Mouse (Mus musculus): Measurements from ENCODE around the gene Slc2a6.

Gene Slc2a6

GRCm38 (mm10) chr2:27027618-27028436, at the start of gene Slc2a6:
Slc2a6 (minus strand) TSS chr2:27027998.
- peak; percentile 88 for DNase-seq (ENCODE audit: low spot score in 2 of 2)

DNA sequence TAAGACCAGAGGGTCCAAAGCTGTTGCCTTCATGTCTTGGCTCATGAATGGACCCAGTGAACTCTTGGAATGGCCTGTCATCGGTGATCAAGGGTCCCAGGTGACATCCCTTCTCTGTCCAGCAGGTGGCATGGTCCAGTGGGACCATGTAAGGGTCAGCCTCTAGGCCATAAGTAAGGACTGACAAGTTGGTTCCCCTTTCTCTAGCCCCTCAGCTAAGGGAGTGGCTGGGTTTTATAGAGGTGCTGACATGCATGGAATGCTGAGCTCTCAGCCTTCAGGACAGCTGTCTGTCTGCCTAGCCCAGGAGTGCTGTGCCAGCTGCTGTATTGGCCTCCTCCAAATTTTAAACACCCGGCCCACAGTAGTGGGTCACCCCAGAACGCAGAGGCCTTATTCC, 47.7 kb upstream of the Slc2a6 start:
- no peak for DNase-seq (ENCODE audit: low spot score in 2 of 2)

DNA sequence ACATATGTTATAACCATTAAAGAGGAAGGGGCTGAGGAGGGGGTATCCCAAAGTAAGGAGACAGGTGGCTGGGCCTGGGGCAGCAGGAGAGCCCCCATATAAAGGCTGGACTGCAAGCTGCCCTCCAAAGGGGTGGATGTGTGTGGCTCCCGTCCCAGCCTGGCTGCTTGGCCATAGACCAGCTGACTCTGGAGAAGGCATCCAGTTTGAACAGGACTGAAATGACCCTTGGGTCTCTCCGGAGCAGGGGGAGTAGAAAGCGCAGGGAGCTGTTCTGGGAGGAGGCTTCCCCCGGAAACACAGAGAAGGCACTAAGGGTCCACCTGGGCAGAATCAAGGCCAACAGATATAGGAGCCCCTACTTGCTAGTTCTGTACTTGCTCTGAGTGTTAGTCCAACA, 47.0 kb upstream of the Slc2a6 start:
- no peak for DNase-seq (ENCODE audit: low spot score in 2 of 2)

GRCm38 (mm10) chr2:27073407-27073806, 45.6 kb upstream of the Slc2a6 start:
- DNase-seq (ENCODE audit: low spot score in 2 of 2), result no peak

DNA sequence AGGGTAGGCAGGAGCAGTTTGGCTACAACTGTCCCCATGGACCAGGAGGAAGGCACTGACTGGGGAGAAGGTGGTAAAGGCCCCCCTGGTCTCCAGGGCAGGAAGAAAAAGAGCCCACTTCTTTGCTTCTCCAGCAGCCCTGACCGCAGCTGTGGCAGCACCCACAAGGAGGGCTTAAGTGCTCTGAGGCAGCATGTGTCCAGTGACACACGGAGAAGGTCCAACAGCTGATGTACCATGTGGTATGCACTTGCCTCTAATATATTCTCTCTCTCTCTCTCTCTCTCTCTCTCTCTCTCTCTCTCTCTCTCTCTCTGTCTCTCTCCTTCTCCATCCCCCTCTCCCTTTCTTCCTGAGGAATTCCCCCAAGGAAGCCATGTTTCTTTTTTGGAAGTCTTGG, 44.2 kb upstream of the Slc2a6 start, which contains the start of gene Mymk:
Gene Mymk, minus strand, starts transcription at position 202 of the 400 bp plus-strand sequence.
- no peak for DNase-seq (ENCODE audit: low spot score in 2 of 2)

GRCm38 (mm10) chr2:27071137-27071536, 43.3 kb upstream of the Slc2a6 start:
- peak; percentile 83 to 86 for DNase-seq (ENCODE audit: low spot score in 2 of 2)

DNA sequence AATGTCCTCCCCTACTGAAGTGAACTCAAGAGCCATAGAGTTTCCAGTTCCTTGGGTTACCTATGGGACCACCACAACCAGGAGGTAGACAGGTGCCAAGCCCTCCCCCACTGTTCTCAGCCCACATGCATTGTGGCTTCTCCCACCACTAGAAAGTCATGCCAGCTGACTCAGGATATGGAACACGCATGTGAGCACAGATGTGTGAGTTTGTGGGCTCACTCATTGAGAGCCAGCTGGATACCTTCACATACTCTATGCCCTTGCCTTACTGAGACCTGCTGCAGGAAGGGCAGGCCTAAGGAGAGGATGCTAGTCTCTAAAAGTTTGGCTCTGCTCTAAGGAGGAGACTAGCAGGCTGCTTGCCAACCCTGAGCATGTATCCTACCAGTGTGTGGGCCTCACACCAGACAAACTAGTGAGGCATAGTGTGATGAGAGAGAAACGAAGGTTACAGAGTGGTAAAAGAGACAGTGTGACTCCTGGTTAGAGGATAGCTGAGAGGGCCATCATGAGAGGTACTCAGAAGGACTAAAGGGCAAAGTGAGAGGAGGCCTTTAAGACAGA, 42.5 kb upstream of the Slc2a6 start:
- DNase-seq (ENCODE audit: low spot score in 2 of 2), result no peak

GRCm38 (mm10) chr2:27069646-27070045, 41.8 kb upstream of the Slc2a6 start:
- no peak for DNase-seq (ENCODE audit: low spot score in 2 of 2)

- DNase-seq (ENCODE audit: low spot score in 2 of 2), result no peak
Measured at GRCm38 (mm10) chr2:27067996-27068395, 40.2 kb upstream of the Slc2a6 start.

DNA sequence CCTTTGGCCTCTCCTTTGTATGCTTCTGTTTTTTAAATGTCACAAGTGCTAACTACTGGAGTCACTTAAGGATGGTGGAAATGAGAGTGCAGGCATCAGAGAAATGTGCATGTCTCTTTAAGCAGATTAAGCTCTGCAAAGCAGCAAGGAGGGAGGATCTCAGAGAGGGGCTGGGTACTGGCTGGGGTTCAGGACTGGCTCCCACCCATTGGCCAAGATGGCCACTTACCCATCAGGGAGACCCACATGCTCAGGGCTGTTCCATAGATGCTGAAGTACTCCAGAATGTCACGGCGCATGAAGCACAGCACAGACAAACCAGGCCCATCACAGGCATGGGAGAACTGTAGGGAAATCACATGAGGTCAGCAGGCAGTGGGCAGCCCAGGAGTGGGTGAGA, 39.3 kb upstream of the Slc2a6 start:
- DNase-seq (ENCODE audit: low spot score in 2 of 2), result no peak

- DNase-seq (ENCODE audit: low spot score in 2 of 2), result no peak
Measured at GRCm38 (mm10) chr2:27059187-27059586, 31.4 kb upstream of the Slc2a6 start.

- DNase-seq (ENCODE audit: low spot score in 2 of 2), result no peak
Measured at GRCm38 (mm10) chr2:27058751-27059150, 31.0 kb upstream of the Slc2a6 start.

- no peak for DNase-seq (ENCODE audit: low spot score in 2 of 2)
Measured at GRCm38 (mm10) chr2:27058251-27058650, 30.5 kb upstream of the Slc2a6 start.

GRCm38 (mm10) chr2:27049408-27049807, 21.6 kb upstream of the Slc2a6 start:
- DNase-seq (ENCODE audit: low spot score in 2 of 2), result no peak

DNA sequence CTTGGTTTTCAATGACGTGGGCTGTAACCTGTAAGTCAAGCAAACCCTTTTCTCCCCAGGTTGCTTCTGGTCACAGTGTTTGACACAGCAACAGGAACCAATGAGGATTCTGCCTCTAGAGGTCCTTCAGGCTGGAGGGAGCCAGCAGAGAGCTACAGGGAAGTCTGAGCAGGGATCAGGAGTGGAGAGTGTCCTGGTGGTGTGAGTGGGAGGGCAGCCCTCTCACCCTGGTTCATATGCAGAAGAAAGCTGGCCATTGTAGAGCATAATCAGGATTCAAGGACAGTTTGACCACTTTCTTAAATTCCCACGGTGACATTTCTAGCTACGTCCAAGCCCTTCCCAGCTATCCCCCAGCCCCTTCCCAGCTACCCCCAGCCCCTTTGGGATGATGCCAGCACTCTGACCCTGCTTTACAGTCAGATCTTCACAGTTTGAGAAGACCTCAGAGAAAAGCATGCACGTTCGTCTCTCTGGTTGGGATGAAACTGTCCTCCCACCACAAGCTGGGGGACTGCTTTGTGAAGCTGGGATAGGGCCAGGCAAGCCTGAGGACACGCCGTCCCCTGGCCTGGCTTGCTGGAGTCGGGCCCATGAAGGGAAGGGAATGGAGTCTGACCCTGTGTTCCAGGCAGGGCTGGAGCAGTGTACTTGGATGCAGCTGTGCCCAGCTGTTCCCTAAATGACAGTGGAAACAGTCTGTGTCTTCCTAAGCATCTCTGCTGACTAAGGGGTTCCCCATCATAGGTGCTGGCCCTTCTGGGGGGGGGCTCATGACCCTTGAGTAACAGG, 18.4 kb upstream of the Slc2a6 start:
- DNase-seq (ENCODE audit: low spot score in 2 of 2), result no peak

GRCm38 (mm10) chr2:27044641-27045040, 16.8 kb upstream of the Slc2a6 start:
- no peak for DNase-seq (ENCODE audit: low spot score in 2 of 2)

GRCm38 (mm10) chr2:27044166-27044565, 16.4 kb upstream of the Slc2a6 start:
- no peak for DNase-seq (ENCODE audit: low spot score in 2 of 2)

GRCm38 (mm10) chr2:27043461-27043860, 15.7 kb upstream of the Slc2a6 start:
- peak; percentile 79 to 88 for DNase-seq (ENCODE audit: low spot score in 2 of 2)

DNA sequence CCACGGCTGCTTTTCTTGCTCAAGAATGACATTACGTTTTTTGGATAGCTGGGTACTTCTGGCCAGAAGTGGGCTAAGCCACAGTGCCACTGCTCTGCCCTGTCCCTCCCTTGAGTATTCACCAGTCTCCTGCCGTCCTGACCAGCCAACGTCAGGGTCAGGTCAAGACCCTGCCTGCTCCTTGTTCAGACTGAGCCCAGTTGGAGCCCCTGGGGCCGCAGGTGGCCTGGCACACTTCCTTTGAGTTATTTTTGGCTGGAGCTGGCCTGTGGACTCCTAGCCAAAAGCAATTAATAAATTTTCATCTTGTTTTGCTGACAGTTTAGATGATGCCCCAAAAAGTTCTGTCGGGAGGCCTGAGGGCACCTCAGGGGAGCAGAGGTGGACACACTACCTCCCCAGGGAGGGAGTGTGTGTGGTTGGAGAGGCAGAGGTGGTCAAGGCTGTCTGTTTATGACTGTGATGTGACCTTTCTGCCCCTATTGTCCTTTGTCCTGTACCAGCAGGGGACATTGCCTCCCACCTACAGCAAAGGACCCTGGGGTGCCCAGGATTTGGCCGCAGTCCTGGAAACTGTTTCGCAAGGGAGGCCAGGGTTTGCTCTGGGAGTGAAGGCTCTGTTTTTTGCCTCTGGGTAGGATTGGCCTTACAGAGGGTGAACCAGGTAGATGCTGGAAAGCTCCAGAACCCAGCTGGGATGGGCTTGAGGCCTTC, 14.5 kb upstream of the Slc2a6 start:
- DNase-seq (ENCODE audit: low spot score in 2 of 2), result no peak

DNA sequence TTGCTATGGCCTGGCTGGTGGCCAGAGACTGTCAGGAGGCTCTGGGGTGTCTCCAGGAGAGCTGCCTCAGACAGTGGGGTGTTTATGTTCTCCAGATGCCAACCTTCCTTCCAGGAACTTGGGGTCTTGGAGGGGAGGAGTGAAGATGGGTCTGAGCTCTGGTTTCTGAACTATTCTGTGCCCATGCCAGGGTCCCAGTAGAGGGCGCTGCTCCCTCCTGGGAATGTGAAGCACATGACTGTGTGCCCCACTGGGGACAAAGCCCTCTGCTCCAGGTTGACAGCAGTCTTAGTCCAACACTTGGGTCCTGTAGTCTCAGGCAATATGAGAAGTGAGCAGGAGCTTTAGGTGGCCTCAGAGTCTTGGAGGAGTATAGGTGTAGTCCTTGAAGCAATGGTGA, 11.5 kb upstream of the Slc2a6 start:
- DNase-seq (ENCODE audit: low spot score in 2 of 2), result no peak

- peak in 1 of 2 experiments; percentile 70 for DNase-seq (ENCODE audit: low spot score in 2 of 2)
Measured at GRCm38 (mm10) chr2:27038596-27038995, 10.8 kb upstream of the Slc2a6 start.

DNA sequence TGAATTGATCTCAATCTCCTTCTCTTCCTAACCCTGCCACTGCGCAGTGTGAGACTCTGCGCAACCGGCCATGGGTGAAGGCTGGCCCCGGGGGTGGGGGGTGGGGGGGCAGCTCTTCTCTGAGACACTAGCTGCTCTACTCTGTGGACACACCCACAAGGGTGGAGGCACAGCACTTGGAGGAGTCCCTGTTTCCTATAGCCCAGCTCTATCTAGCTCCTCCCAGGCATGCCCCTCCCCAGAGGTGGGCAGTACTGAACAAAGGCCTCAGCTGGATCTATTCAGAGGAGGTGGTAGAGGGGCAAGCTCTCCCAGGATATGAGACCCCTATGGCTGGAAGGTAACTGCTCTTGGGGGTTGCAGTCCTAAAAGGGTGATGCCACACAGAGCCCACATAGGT, 9.2 kb upstream of the Slc2a6 start:
- no peak for DNase-seq (ENCODE audit: low spot score in 2 of 2)

Measured in frontal cortex, postnatal 14 days (tissue).